Mouse (Mus musculus): Measurements from ENCODE around the gene Smarcc1. TPM values are rescaled to one million over a fixed set of nuclear protein-coding genes. Genes with fewer than 3 reads are reported as not detected.
"Not testable (repeated sequence)": the region's sequence is repeated elsewhere in the genome, so short reads cannot be mapped to it uniquely, and the experiment has no call there.

Gene Smarcc1
- total RNA-seq (2021): 10 to 100 TPM; 67.0 to 72.3 TPM
- long read RNA-seq, full-length matches to known transcripts: 11 of 30 reads
- long read RNA-seq, partial matches to known transcripts: 16 of 30 reads
- long read RNA-seq, other reads (novel, unspliced or antisense): 3 of 30 reads

- peak; percentile 88 to 91 for DNase-seq (ENCODE audit: low spot score in 2 of 2)
Observed at GRCm38 (mm10) chr9:110116977-110117778, at the start of gene Smarcc1. Smarcc1 (plus strand) TSS chr9:110117708.

GRCm38 (mm10) chr9:110068745-110069144 is 48.8 kb upstream of the Smarcc1 start:
- no peak for DNase-seq (ENCODE audit: low spot score in 2 of 2)

- no peak for DNase-seq (ENCODE audit: low spot score in 2 of 2)
Observed at GRCm38 (mm10) chr9:110070358-110070757, 47.1 kb upstream of the Smarcc1 start.

GRCm38 (mm10) chr9:110071011-110071410 is 46.5 kb upstream of the Smarcc1 start:
- no peak for DNase-seq (ENCODE audit: low spot score in 2 of 2)

- DNase-seq (ENCODE audit: low spot score in 2 of 2): peak; percentile 87 to 90
Observed at GRCm38 (mm10) chr9:110071843-110072242, 45.7 kb upstream of the Smarcc1 start.

- DNase-seq (ENCODE audit: low spot score in 2 of 2): not testable (repeated sequence)
Observed at GRCm38 (mm10) chr9:110076468-110076867, 41.0 kb upstream of the Smarcc1 start.

- no peak for DNase-seq (ENCODE audit: low spot score in 2 of 2)
Observed at GRCm38 (mm10) chr9:110081066-110081465, 36.4 kb upstream of the Smarcc1 start.

- peak; percentile 44 for DNase-seq (ENCODE audit: low spot score in 2 of 2)
Observed at GRCm38 (mm10) chr9:110084201-110084964, 33.1 kb upstream of the Smarcc1 start.

- no peak for DNase-seq (ENCODE audit: low spot score in 2 of 2)
Observed at GRCm38 (mm10) chr9:110085693-110086092, 31.8 kb upstream of the Smarcc1 start.

GRCm38 (mm10) chr9:110093303-110093702 is 24.2 kb upstream of the Smarcc1 start:
- no peak for DNase-seq (ENCODE audit: low spot score in 2 of 2)

GRCm38 (mm10) chr9:110094761-110095160 is 22.7 kb upstream of the Smarcc1 start:
- no peak for DNase-seq (ENCODE audit: low spot score in 2 of 2)

- no peak for DNase-seq (ENCODE audit: low spot score in 2 of 2)
Observed at GRCm38 (mm10) chr9:110097791-110098190, 19.7 kb upstream of the Smarcc1 start.

GRCm38 (mm10) chr9:110100627-110101600 is 16.6 kb upstream of the Smarcc1 start:
- DNase-seq (ENCODE audit: low spot score in 2 of 2): peak; percentile 94 to 97

GRCm38 (mm10) chr9:110116353-110116976 is 1.0 kb upstream of the Smarcc1 start:
- DNase-seq (ENCODE audit: low spot score in 2 of 2): no peak

- no peak for DNase-seq (ENCODE audit: low spot score in 2 of 2)
Observed at GRCm38 (mm10) chr9:110117779-110118139, 251 bp downstream of the Smarcc1 start, which contains the start of gene Dhx30. Dhx30 (minus strand) TSS chr9:110117830.

- no peak for DNase-seq (ENCODE audit: low spot score in 2 of 2)
Observed at GRCm38 (mm10) chr9:110118249-110118648, 741 bp downstream of the Smarcc1 start.

GRCm38 (mm10) chr9:110121424-110121823 is 3.9 kb downstream of the Smarcc1 start:
- DNase-seq (ENCODE audit: low spot score in 2 of 2): no peak

- no peak for DNase-seq (ENCODE audit: low spot score in 2 of 2)
Observed at GRCm38 (mm10) chr9:110123322-110123721, 5.8 kb downstream of the Smarcc1 start.

GRCm38 (mm10) chr9:110124008-110124540 is 6.6 kb downstream of the Smarcc1 start:
- not testable (repeated sequence) for DNase-seq (ENCODE audit: low spot score in 2 of 2)

- DNase-seq (ENCODE audit: low spot score in 2 of 2): no peak
Observed at GRCm38 (mm10) chr9:110130896-110131524, 13.5 kb downstream of the Smarcc1 start.

All from layer of hippocampus, postnatal 10 days (tissue).